Mouse (Mus musculus) cortical plate, adult 2 months (tissue): ENCODE data around the gene Il10rb.

Experiments
- CTCF ChIP-seq: fragments of 200-500 bp; IDR thresholded peaks from 2 replicates; pipeline ENCODE4 v1.5.1; 2011; ENCODE audit warnings: mild to moderate bottlenecking, control low read depth, low read length; ENCODE audit not compliant: insufficient read depth; ENCODE audit errors: extremely low read depth
- POLR2A ChIP-seq: fragments of 200-500 bp; IDR thresholded peaks from 2 replicates; pipeline ENCODE4 v1.6.1; 2011; ENCODE audit warnings: mild to moderate bottlenecking, low read length, control low read depth; ENCODE audit not compliant: insufficient read depth; ENCODE audit errors: extremely low read depth

DNA sequence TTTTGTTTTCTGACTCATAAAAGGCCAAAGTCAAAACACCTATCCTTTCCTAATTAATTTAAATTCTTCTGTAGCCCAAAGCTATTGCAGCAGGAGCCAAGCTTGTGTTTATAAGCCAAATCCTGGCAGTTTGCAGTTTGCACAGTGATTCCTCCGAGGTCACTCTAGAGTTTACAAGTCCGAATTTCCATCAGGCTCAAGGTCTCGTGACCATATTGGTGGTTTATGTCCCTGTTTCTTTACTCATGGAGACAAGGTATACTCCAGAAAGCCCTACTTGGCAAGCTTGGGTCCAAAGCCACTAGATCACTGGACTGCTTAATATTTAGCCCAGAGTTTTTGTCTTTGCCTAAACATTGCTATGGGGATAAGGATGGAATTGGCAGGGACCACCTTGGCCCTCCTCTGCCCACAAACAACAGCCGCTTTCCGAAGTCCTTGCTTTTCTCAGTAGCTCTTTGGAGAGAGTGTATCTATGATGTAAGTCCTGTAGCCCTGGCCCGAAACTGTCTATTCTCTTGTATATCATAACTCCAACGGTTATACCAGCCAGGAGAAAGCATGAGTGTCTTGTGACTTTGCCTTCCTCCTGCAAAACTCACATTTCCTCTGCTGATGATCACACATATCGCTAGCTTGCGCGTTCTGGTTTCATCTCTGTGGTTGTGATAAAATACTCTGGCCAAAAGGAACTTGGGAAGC lies 19.4 kb upstream of the Il10rb start:
- TF ChIP-seq CTCF = no peak
- TF ChIP-seq POLR2A = no peak
